ENCODE assay signal across 14 mouse cellular contexts in the genomic region with DNA sequence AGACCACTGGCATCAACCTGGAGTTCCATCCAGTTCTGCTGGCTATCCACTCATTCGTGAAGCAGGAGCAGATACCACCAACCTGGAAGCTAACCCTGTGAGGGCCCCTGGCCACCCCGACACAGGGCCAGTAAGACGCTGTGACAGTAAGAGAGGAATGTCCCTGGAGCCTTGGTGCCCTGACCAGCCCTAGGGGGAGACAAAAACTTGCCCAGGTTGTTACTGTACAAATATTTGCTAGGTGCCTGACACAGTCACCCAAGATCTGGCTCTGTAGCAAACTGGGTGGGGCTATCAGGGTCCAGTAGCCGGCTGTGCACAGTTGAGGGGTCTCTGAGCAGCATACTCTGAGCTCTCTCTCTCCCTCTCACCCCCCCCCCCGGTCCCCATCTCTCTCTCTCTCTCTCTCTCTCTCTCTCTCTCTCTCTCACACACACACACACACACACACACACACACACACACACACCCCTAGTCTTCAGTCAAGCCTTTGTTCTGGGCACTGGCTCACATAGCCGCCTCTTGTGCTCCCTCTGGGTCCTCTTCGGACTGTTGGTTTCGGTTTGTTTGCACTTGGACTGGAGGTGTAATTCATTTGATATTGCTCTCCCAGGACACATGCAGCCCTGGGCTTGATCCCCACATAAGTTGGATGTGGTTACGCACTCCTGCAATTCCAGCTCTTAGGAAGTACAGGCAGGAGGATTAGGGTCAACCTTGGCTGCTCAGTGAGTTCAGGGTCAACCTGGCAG.
DNase-seq lines count a peak whose midpoint lies in the region; ATAC-seq and TF ChIP-seq lines count a peak whose summit lies in the region.
"Had no signal": no experiment of that assay in that cellular context is flagged by ENCODE, and none has a peak within 500 bp of the region (broad histone marks: within the 10 kb centered on the region; RNA-seq: fewer than 3 reads in every experiment).

No protein-coding gene starts in this region.

- no peak; the same call in 1 of the 2 replicates for ATAC-seq in kidney, postnatal 0 days (replicated peaks; ENCODE audit: low FRiP score, low read depth)
- ATAC-seq: midbrain, embryonic 13.5 days had no signal

- TF ChIP-seq CTCF in cerebellum, adult 2 months (IDR thresholded peaks at IDR 0.05; ENCODE audit: borderline replicate concordance, insufficient read depth, low read depth, low read length): no peak
- no peak for TF ChIP-seq CTCF in kidney, postnatal 0 days (IDR thresholded peaks at IDR 0.05; ENCODE audit: low read depth)
- TF ChIP-seq CTCF in lung, adult 2 months (IDR thresholded peaks at IDR 0.05; ENCODE audit: insufficient read depth, low read length): no peak

- H3K4me1 ChIP-seq in cerebellum, adult 2 months (ENCODE audit: control insufficient read depth, insufficient read depth, low read length): peaks cover 13% of the 10 kb centered on the region; the same call in 1 of the 2 replicates
- no peaks in the 10 kb centered on the region for H3K4me1 ChIP-seq in kidney, postnatal 0 days (replicated peaks; ENCODE audit: insufficient read depth, low read length)
- H3K4me1 ChIP-seq in lung, adult 2 months (ENCODE audit: control insufficient read depth, insufficient read depth, low read length): no peaks in the 10 kb centered on the region
- H3K4me1 ChIP-seq: heart, embryonic 15.5 days; midbrain, embryonic 13.5 days had no signal

- no peak overlapping the region for H3K9ac ChIP-seq in kidney, postnatal 0 days (ENCODE audit: low read depth, low read length)
- H3K9ac ChIP-seq: heart, embryonic 15.5 days; hindbrain, embryonic 12.5 days; midbrain, embryonic 13.5 days had no signal

- no peak for TF ChIP-seq POLR2A in cerebellum, adult 2 months (IDR thresholded peaks at IDR 0.05; ENCODE audit: borderline replicate concordance, insufficient read depth, low read length)
- no peak for TF ChIP-seq POLR2A in lung, adult 2 months (IDR thresholded peaks at IDR 0.05; ENCODE audit: borderline replicate concordance, extremely low read depth, low read depth, low read length)

- 88% methylated on average over 8 of the region's 9 CpGs for WGBS in cerebellum, adult 2 months
- 38% methylated on average over 8 of the region's 9 CpGs for WGBS in kidney, postnatal 0 days
- WGBS in lung, adult 2 months: 56% methylated on average over 8 of the region's 9 CpGs

- no peak overlapping the region for H3K27ac ChIP-seq in cerebellum, adult 2 months (ENCODE audit: insufficient read depth, low read length)
- H3K27ac ChIP-seq in kidney, postnatal 0 days: no peak overlapping the region
- H3K27ac ChIP-seq: heart, embryonic 15.5 days; hindbrain, embryonic 12.5 days; midbrain, embryonic 13.5 days had no signal

- peak overlapping the region; percentile 37 for H3K4me2 ChIP-seq in kidney, postnatal 0 days (ENCODE audit: low read length)
- H3K4me2 ChIP-seq: heart, embryonic 15.5 days; hindbrain, embryonic 12.5 days; midbrain, embryonic 13.5 days had no signal

- DNase-seq in cerebellum, adult 2 months: peak; percentile 23 to 25
- DNase-seq in cerebellum, postnatal 4 days (ENCODE audit: low spot score in 2 of 2): no peak
- DNase-seq in kidney, postnatal 0 days (ENCODE audit: low spot score): peak; percentile 52
- DNase-seq in kidney, adult 11 months: no peak
- no peak for DNase-seq in lung, adult 2 months
- DNase-seq in skeletal muscle tissue, adult 2 months (ENCODE audit: low read depth, low spot score): peak; percentile 18
- no peak for DNase-seq in left cerebral cortex, postnatal 4 days
- DNase-seq in gastrocnemius, postnatal 36 days: no peak
- DNase-seq: cerebellum, adult 9-10 months; right cerebral cortex, postnatal 25 days; thymus, postnatal 25 days had no signal

- intact Hi-C loops in left cerebral cortex, postnatal 4 days (cut with DNase I): no loop called here
- intact Hi-C loops in gastrocnemius, postnatal 36 days (cut with DNase I): no loop called here

- no peaks in the 10 kb centered on the region for H3K9me3 ChIP-seq in kidney, postnatal 0 days (replicated peaks; ENCODE audit: low read length)
- H3K9me3 ChIP-seq: heart, embryonic 15.5 days; hindbrain, embryonic 12.5 days; midbrain, embryonic 13.5 days had no signal

- no peak overlapping the region for H3K4me3 ChIP-seq in cerebellum, adult 2 months (replicated peaks; ENCODE audit: insufficient read depth, low read depth, low read length)
- H3K4me3 ChIP-seq in kidney, postnatal 0 days (replicated peaks; ENCODE audit: low read depth, low read length): no peak overlapping the region; the same call in 1 of the 2 replicates
- peak overlapping the region; percentile 24 for H3K4me3 ChIP-seq in lung, adult 2 months (replicated peaks; ENCODE audit: extremely low read depth, low read depth, low read length)
- H3K4me3 ChIP-seq: heart, embryonic 15.5 days; hindbrain, embryonic 12.5 days; midbrain, embryonic 13.5 days had no signal

- H3K27me3 ChIP-seq in cerebellum, adult 2 months (ENCODE audit: control insufficient read depth, insufficient read depth, low read length): no peaks in the 10 kb centered on the region
- no peaks in the 10 kb centered on the region for H3K27me3 ChIP-seq in kidney, postnatal 0 days (ENCODE audit: insufficient read depth, low read length)
- H3K27me3 ChIP-seq: heart, embryonic 15.5 days; hindbrain, embryonic 12.5 days had no signal

- H3K36me3 ChIP-seq in kidney, postnatal 0 days (ENCODE audit: insufficient read depth, low read length): no peaks in the 10 kb centered on the region
- H3K36me3 ChIP-seq: heart, embryonic 15.5 days; hindbrain, embryonic 12.5 days; midbrain, embryonic 13.5 days had no signal

Comparison
In these comparisons a context has a peak if more than half of its experiments do, and no peak if none do; other contexts are left out.
1. DNase-seq: peak in cerebellum, adult 2 months (2 of 2), kidney, postnatal 0 days (single experiment) and skeletal muscle tissue, adult 2 months (single experiment); none in cerebellum, postnatal 4 days (0 of 2), kidney, adult 11 months (single experiment), lung, adult 2 months (single experiment), left cerebral cortex, postnatal 4 days (single experiment) and gastrocnemius, postnatal 36 days (0 of 2).